Mouse (Mus musculus) adrenal gland, postnatal 14 days (tissue): ENCODE measurements around the gene 3110082I17Rik. TPM values are rescaled to one million over a fixed set of nuclear protein-coding genes. Genes with fewer than 3 reads are reported as not detected.

Experiments
- DNase-seq: peaks from one replicate; pipeline ENCODE4 v3.0.0; 2021; ENCODE audit warnings: mixed read lengths
- total RNA-seq: library from RNA; stranded (reverse); gene quantifications from 2 replicates; pipeline ENCODE4 v1.2.3, GENCODE M21; 2021

The 3110082I17Rik gene
- total RNA-seq, 1 experiment from 2014 or later: 11.2 TPM

- DNase-seq: peak; percentile 90
Measured at GRCm38 (mm10) chr5:139378986-139379629, 81.2 kb downstream of the 3110082I17Rik start.

DNA sequence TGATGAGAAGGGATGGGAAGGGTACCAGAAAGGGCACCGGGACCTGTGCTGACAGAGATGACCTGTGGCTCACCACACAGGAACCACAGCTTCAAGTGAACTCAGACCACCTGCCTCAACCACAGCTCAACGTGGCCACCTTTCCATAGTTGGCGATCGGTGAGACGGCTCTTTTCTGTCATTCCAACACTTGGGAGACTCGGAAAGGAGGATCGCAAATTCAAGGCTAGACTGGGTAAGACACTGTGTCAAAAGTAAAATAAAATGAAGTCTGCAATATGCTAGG, 82.1 kb downstream of the 3110082I17Rik start:
- DNase-seq: no peak

- DNase-seq: peak; percentile 85
Measured at GRCm38 (mm10) chr5:139377468-139378270, 82.7 kb downstream of the 3110082I17Rik start, which contains the start of gene Gpr146. TSS of gene Gpr146 (plus strand) at chr5:139377697.

GRCm38 (mm10) chr5:139374841-139375240, 85.5 kb downstream of the 3110082I17Rik start:
- no peak for DNase-seq

DNA sequence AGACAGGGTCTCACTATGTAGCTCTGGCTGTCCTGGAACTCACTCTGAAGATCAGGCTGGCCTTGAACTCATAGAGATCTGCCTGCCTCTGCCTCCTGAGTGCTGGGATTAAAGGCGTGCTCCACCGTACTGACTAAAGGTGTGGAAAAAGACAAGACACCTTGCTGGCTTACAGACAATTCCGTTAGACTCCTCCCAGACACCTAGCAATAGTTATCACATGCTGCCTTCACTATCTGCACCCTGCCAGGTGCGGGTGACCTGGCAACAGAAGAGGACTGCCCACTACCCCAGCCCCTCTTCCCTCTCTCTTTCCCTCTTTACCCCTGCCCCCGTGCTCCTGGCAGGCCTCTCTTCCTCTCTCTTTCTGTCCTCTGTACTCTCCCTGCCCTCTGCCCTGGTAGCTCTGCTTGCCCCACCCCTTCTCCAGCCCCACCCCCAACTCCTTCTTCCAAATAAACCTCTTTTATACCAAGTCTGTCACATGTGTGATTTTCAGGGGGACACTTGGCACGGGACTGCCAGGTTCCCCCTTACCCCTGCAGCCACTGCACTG, 86.4 kb downstream of the 3110082I17Rik start:
- DNase-seq: no peak

DNA sequence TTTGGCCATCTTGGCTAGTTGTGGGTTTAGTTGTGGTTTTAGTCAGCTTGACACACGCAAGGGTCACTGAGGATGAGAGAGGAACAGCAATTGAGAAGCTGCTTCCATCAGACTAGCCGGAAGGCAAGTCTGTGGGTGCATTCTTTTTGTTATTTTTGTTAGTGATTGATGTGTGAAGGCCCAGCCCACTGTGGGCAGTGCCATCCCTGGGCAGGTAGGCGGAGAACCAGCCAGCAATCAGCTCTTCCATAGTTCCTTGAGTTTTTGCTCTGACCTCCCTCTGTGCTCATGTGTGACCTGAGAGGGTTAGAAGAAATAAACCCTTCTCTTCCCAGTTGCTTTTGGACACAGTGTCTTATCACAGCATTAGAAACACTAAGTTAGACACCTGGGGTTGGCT, 87.2 kb downstream of the 3110082I17Rik start:
- no peak for DNase-seq

DNA sequence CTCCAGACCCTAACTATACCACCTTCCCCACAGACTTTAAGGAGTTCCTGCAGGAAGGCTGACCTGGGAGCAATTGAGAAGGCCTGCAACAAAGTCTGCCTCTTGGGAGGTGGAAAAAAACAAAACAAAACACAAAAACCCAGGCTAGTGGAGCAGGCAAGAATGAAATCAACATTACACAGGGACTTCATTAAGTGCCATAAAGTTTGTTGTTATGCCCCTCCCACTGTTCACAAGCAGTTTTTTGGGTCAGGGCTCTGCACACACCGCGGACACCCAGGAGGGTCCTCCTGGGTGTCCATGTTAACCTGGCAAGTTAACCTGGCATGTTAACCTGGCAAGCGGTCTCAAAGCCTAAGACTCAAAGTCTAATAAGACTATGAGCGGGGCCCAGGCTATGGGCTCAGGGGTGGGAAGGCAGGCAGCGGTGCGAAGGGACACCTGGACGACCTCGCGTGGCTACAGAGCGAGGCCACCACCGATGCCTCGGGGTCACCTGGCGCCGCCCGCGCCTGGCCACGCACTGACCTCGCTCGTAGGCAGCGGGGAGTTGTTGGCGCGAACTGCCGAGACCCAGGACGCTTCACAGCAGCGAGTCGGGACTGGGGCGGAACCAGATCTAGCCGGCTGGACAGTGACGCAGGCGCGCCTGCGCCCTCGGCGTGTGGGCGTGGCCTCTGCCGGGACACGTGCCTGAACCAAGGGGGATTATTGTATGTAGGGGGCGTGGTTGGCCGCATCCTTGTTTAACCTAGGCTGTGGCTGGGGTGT, 88.5 kb downstream of the 3110082I17Rik start:
- peak; percentile 95 for DNase-seq

GRCm38 (mm10) chr5:139371118-139371517, 89.2 kb downstream of the 3110082I17Rik start:
- no peak for DNase-seq

DNA sequence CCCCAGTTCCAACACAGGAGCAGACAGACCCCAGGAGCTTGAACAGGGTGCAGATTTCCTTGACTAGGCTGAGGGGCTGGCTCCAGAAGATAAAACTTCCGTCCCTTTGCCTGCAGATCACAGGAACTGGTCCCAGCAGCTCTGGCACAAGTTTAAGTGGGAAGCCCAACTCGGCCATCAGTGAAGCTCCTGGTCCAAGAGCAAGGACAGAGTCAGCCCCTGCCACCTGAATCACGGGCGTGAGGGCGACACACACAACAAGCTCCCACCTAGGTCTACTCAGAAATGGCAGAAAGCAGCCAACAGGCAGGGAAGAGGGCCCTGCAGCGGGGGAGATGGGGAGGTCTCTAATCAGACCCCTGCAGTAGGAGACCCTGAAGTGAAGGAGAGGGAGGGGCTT, 90.0 kb downstream of the 3110082I17Rik start:
- DNase-seq: no peak

GRCm38 (mm10) chr5:139368638-139369320, 91.5 kb downstream of the 3110082I17Rik start:
- DNase-seq: no peak

GRCm38 (mm10) chr5:139367884-139368458, 92.4 kb downstream of the 3110082I17Rik start:
- DNase-seq: no peak

GRCm38 (mm10) chr5:139366484-139366883, 93.8 kb downstream of the 3110082I17Rik start:
- DNase-seq: no peak

DNA sequence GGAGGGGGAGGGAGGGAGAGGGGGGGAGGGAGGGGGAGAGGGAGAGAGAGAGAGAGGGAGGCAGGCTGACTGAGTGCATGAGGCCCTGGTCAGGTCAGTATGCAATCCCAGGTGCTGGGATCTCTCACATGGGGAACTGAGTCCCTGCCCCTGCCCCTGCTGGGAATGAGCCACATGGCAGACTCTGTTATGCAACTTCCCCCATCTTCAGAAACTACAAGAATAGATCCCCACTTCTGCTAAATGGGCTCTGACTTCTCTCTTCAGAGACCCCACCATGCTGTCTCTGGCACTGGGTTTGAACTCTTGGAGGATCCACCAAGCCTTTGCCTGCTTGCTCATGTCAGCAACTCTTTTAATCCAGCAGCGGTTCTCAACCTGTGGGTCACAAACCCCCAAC, 94.5 kb downstream of the 3110082I17Rik start:
- DNase-seq: no peak

DNA sequence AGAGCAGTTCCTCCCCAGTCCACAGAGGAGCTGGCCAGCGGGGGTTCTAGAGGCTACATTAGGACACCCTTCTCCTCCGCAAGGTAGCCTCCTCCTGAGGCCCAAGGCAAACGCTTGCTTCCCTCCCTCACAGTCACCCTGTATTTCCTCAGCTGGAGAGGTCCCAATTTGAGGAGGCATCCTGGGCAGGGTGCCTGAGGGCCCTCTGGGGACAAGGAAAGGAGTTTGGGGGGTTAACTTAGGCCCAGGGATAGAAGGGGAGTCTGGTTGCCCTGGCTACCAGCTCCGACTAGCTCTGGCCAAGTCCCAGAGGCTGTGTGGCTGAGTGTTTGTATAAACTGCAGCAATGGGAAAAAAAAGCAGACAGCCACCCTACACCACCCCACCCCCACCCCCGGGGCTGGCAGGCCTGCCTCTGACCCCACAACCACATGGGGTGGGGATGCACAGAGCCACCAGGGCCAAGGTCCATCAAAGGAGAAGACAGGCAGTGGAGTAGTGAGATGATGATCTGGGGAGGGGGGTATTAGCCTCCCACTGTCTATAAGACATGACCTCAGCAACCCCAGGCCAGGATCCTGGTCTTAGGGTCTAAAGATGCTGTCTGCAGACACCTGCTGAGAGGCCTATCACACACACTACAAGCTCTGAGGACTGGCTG, 95.3 kb downstream of the 3110082I17Rik start:
- DNase-seq: no peak

- DNase-seq: peak; percentile 90
Measured at GRCm38 (mm10) chr5:139364260-139364910, 95.9 kb downstream of the 3110082I17Rik start.

- no peak for DNase-seq
Measured at GRCm38 (mm10) chr5:139363858-139364257, 96.5 kb downstream of the 3110082I17Rik start.

- DNase-seq: no peak
Measured at GRCm38 (mm10) chr5:139359244-139359643, 101.1 kb downstream of the 3110082I17Rik start.

DNA sequence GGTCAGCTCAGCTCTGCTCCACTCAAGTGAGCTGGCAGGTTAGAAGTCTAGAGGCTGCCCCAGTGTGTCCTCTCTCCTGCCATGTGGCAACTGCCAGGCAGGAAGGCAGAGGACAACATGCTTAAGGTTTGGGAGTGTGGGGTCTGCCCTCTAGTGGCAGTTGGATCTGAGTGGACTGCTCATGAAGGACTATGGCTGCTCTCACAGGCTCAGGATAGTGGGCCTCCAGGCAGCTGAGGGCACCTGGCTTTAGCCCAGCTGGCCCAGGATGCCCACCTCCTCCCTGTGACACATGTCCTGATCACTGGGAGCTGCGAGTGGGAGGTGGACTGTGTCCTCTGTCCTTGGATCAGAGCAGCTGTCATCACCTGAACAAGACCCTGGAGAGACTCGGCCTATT, 101.7 kb downstream of the 3110082I17Rik start:
- DNase-seq: peak; percentile 62

- peak; percentile 93 for DNase-seq
Measured at GRCm38 (mm10) chr5:139355235-139355772, 105.0 kb downstream of the 3110082I17Rik start.

DNA sequence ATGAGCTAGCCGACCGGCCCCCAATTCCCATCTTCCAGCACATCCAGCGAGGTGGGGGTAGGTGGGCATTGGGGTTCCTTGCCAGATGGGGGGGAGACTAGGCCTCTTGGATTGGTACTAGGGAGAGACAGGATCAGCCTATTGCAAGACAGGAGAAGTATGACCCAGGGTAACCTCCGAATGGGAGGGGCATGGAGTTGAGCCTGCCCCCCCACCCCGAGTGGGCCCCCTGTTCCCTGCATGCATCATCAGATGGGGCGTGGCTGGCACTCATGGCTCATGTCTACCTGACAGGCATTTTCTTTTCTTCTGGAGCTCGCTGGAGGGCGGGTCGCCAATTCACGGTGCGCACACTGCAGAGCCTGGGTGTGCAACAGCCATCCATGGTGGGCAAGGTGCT, 106.4 kb downstream of the 3110082I17Rik start:
- DNase-seq: no peak
